Mouse (Mus musculus) spleen, adult 2 months (tissue): ENCODE results near the gene Slc39a9.

ENCODE experiments used
- CTCF ChIP-seq: fragments of 200-500 bp; IDR thresholded peaks from 2 replicates; pipeline ENCODE4 v1.5.1; 2011; ENCODE audit warnings: mild to moderate bottlenecking, inconsistent platforms; ENCODE audit not compliant: insufficient read depth, insufficient read length, insufficient replicate concordance; ENCODE audit errors: extremely low read depth
- POLR2A ChIP-seq: fragments of 200-500 bp; IDR thresholded peaks from 2 replicates; pipeline ENCODE4 v1.6.1; 2011; ENCODE audit warnings: low read depth, low read length, inconsistent platforms

GRCm38 (mm10) chr12:80602432-80602831 lies 41.3 kb upstream of the Slc39a9 start:
- TF ChIP-seq CTCF (no peak), POLR2A (no peak)
